28 mouse cellular contexts compared by ENCODE assay signal in the genomic region with DNA sequence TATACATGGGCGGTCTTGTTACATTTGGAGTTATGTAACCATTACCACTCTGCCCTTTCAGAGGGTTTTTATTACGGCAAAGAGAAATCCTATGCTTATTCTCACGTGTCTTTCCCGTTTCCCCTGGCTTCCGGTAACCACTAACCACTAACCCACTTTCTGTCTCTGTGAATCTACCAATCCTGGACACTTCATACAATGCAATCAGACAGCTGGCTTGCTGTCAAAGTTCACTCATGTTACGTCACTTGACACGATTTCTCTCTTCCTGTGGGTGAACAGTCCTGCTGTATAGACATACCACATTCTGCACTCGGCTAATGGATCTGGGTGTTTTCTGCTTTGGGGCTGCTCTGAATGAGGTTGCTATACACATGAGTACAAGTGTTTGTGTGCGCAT.
DNase-seq lines count a peak whose midpoint lies in the region; ATAC-seq and TF ChIP-seq lines count a peak whose summit lies in the region.
"Had no signal": no experiment of that assay in that cellular context is flagged by ENCODE, and none has a peak within 500 bp of the region (broad histone marks: within the 10 kb centered on the region; RNA-seq: fewer than 3 reads in every experiment).

No protein-coding gene starts in this region.

- intact Hi-C loops in heart, postnatal 25 days (cut with DNase I) = no loop called here

- peak; percentile 37 for DNase-seq in embryonic facial prominence, embryonic 14.5 days (ENCODE audit: low spot score)
- no peak for DNase-seq in embryonic facial prominence, embryonic 10.5 days (ENCODE audit: low spot score)
- DNase-seq in lung, embryonic 14.5 days = peak; percentile 55
- no peak for DNase-seq in lung, postnatal 14 days
- DNase-seq in 416B (ENCODE audit: low read depth) = peak; percentile 73
- DNase-seq in lung, postnatal 10 days = peak; percentile 48
- DNase-seq in spleen, adult 12 weeks (ENCODE audit: low spot score) = no peak
- no peak for DNase-seq in heart, postnatal 25 days (ENCODE audit: low spot score)
- DNase-seq: adrenal gland, postnatal 10 days; cerebellum, adult 8-10 months; cerebellum, postnatal 25 days; gastrocnemius, postnatal 36 days; heart, adult 2 months; kidney, adult 9 months; kidney, postnatal 14 days; midbrain, embryonic 14.5 days; retina, postnatal 1 day; right cerebral cortex, postnatal 14 days had no signal

- no peaks in the 10 kb centered on the region for H3K27me3 ChIP-seq in embryonic facial prominence, embryonic 14.5 days (replicated peaks; ENCODE audit: control insufficient read depth, insufficient read depth, low read length)
- no peaks in the 10 kb centered on the region for H3K27me3 ChIP-seq in embryonic facial prominence, embryonic 10.5 days (replicated peaks; ENCODE audit: low read depth, poor library complexity, severe bottlenecking)
- H3K27me3 ChIP-seq in lung, embryonic 14.5 days (ENCODE audit: insufficient read depth, low read length) = no peaks in the 10 kb centered on the region
- H3K27me3 ChIP-seq: heart, embryonic 12.5 days; limb, embryonic 13.5 days; neural tube, embryonic 13.5 days had no signal

- H3K9ac ChIP-seq in embryonic facial prominence, embryonic 14.5 days (ENCODE audit: low read depth, low read length) = no peak overlapping the region
- no peak overlapping the region for H3K9ac ChIP-seq in lung, embryonic 14.5 days
- H3K9ac ChIP-seq: heart, embryonic 12.5 days; hindbrain, embryonic 14.5 days; limb, embryonic 13.5 days; liver, embryonic 14.5 days; neural tube, embryonic 13.5 days had no signal

- no peak for TF ChIP-seq CTCF in lung, embryonic 14.5 days (IDR thresholded peaks at IDR 0.05; ENCODE audit: low read depth)

- WGBS in embryonic facial prominence, embryonic 14.5 days = 63% methylated on average over 9 of the region's 9 CpGs
- WGBS in embryonic facial prominence, embryonic 10.5 days = 92% methylated on average over 9 of the region's 9 CpGs
- 68% methylated on average over 9 of the region's 9 CpGs for WGBS in lung, embryonic 14.5 days

- peaks cover 26% of the 10 kb centered on the region for H3K9me3 ChIP-seq in embryonic facial prominence, embryonic 14.5 days (ENCODE audit: control insufficient read depth, low read length)
- peaks cover 12% of the 10 kb centered on the region for H3K9me3 ChIP-seq in embryonic facial prominence, embryonic 10.5 days
- peaks cover 17% of the 10 kb centered on the region; the same call in 1 of the 2 replicates for H3K9me3 ChIP-seq in lung, embryonic 14.5 days (ENCODE audit: low read depth, low read length)
- H3K9me3 ChIP-seq: G1E had no signal

- no peak overlapping the region for H3K4me2 ChIP-seq in embryonic facial prominence, embryonic 14.5 days (ENCODE audit: low read depth, low read length)
- no peak overlapping the region for H3K4me2 ChIP-seq in lung, embryonic 14.5 days
- H3K4me2 ChIP-seq: heart, embryonic 12.5 days; hindbrain, embryonic 14.5 days; limb, embryonic 13.5 days; neural tube, embryonic 13.5 days had no signal

- H3K4me1 ChIP-seq in embryonic facial prominence, embryonic 14.5 days (ENCODE audit: control insufficient read depth, insufficient read depth, low read length) = peaks cover 18% of the 10 kb centered on the region
- H3K4me1 ChIP-seq in embryonic facial prominence, embryonic 10.5 days = peaks cover 18% of the 10 kb centered on the region
- H3K4me1 ChIP-seq in lung, embryonic 14.5 days (ENCODE audit: insufficient read depth) = peaks cover 15% of the 10 kb centered on the region

- H3K4me3 ChIP-seq in embryonic facial prominence, embryonic 14.5 days (ENCODE audit: low read depth, low read length) = no peak overlapping the region
- H3K4me3 ChIP-seq in embryonic facial prominence, embryonic 10.5 days = no peak overlapping the region
- no peak overlapping the region for H3K4me3 ChIP-seq in lung, embryonic 14.5 days (ENCODE audit: low read depth, low read length)
- H3K4me3 ChIP-seq: heart, adult 2 months; heart, embryonic 12.5 days; layer of hippocampus, adult 2 months; left cerebral cortex, adult 2 months; limb, embryonic 13.5 days; neural tube, embryonic 13.5 days had no signal

- peaks cover 6% of the 10 kb centered on the region for H3K36me3 ChIP-seq in embryonic facial prominence, embryonic 14.5 days (ENCODE audit: control insufficient read depth, insufficient read depth, low read length)
- H3K36me3 ChIP-seq in embryonic facial prominence, embryonic 10.5 days (replicated peaks) = peaks cover 4% of the 10 kb centered on the region; the same call in 1 of the 2 replicates
- H3K36me3 ChIP-seq in lung, embryonic 14.5 days (ENCODE audit: insufficient read depth) = 0 out of 2 replicates have a peak, but pooled peaks cover 5% of the 10 kb centered on the region

- H3K27ac ChIP-seq in embryonic facial prominence, embryonic 14.5 days (replicated peaks; ENCODE audit: low read depth, low read length) = no peak overlapping the region
- H3K27ac ChIP-seq in embryonic facial prominence, embryonic 10.5 days (replicated peaks) = no peak overlapping the region
- H3K27ac ChIP-seq in lung, embryonic 14.5 days (ENCODE audit: low read depth) = no peak overlapping the region
- H3K27ac ChIP-seq: heart, adult 2 months; hindbrain, embryonic 14.5 days; layer of hippocampus, adult 2 months; left cerebral cortex, adult 2 months; limb, embryonic 13.5 days; liver, embryonic 14.5 days; neural tube, embryonic 13.5 days had no signal

- no peak for ATAC-seq in embryonic facial prominence, embryonic 14.5 days (ENCODE audit: low read depth)
- no peak for ATAC-seq in lung, embryonic 14.5 days (ENCODE audit: insufficient read depth)
- ATAC-seq: forebrain, embryonic 14.5 days; intestine, postnatal 0 days had no signal

Comparison
In these comparisons a context has a peak if more than half of its experiments do, and no peak if none do; other contexts are left out.
1. DNase-seq: peak in embryonic facial prominence, embryonic 14.5 days (single experiment), lung, embryonic 14.5 days (single experiment), 416B (single experiment) and lung, postnatal 10 days (single experiment); none in embryonic facial prominence, embryonic 10.5 days (single experiment), lung, postnatal 14 days (single experiment), spleen, adult 12 weeks (single experiment) and heart, postnatal 25 days (single experiment).